Mouse (Mus musculus): ENCODE data around the gene Taf3. TPM values are rescaled to one million over a fixed set of nuclear protein-coding genes. Genes with fewer than 3 reads are reported as not detected.

Taf3 gene
- total and polyA plus RNA-seq, 3 experiments, result 3.1 to 13.4 (median 6.0) TPM

DNA sequence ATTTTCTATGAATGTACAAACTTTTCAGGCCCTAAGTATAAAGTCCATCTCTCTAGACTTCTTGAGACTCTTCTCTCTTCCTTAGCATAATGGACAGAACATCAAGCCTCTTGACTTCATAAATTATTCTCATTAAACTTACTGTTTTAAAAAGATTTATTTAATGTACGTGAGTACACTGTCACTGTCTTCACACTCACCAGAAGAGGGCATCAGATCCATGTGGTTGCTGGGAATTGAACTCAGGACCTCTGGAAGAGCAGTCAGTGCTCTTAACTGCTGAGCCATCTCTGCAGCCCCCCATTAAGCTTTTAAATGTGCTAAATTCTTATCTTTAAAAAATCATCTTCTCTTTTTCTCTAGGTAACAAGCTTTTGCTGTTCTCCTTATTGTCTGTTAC lies 105.4 kb downstream of the Taf3 start:
- peaks cover 0 to 9% of the 10 kb centered on the region in 2 experiments; a peak in 2 of 4 replicates for H3K4me1 ChIP-seq (ENCODE audit: control insufficient read depth in 1 of 2, insufficient read depth in 2 of 2)

DNA sequence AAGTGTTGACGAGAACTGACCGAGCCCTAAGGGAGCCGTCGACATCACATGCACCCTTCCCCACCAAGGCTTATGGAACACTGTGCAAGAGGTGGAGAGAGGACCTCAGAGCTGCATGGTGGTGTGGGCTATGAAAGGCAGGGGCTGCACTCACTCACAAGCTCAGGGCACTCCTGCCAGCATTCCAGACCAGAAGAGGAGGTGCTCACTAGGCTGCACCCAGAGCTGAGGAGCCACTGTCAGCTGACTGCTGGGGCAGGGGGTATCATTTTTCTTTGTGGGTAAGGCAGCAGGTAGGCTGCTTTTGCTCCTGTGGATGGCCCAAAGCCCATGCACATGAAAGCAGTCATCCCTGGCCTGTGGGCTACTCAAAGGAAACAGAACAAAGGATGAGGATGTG lies 109.1 kb downstream of the Taf3 start:
- in situ Hi-C loops (cut with MboI; ENCODE audit: low pct_ligation_motif_present, low pct_unique_long_range_greater_than_20kb, low sequenced_read_pairs), result no loop called here
- no peak for DNase-seq (ENCODE audit: extremely low read depth)
- TF ChIP-seq ZKSCAN1 (IDR thresholded peaks at IDR 0.05; ENCODE audit: borderline replicate concordance, low read depth, low read length) (no peak), JUN (IDR thresholded peaks at IDR 0.05; ENCODE audit: insufficient read depth, low read depth, low read length) (no peak), POLR2AphosphoS2 (IDR thresholded peaks at IDR 0.05; ENCODE audit: low read depth, low read length) (no peak), KAT2A (IDR thresholded peaks at IDR 0.05; ENCODE audit: insufficient replicate concordance, low read length) (no peak), MAX (IDR thresholded peaks at IDR 0.05; ENCODE audit: low read length) (no peak), IRF4 (IDR thresholded peaks at IDR 0.05; ENCODE audit: low read depth, low read length) (no peak), USF2 (conservative IDR thresholded peaks at IDR 0.05; ENCODE audit: low read depth, low read length) (no peak), BHLHE40 (IDR thresholded peaks at IDR 0.05; ENCODE audit: low read depth, low read length) (no peak), UBTF (IDR thresholded peaks at IDR 0.05; ENCODE audit: low read depth, low read length) (no peak), ZC3H11A (IDR thresholded peaks at IDR 0.05; ENCODE audit: low read depth, low read length) (no peak), POLR2A (IDR thresholded peaks at IDR 0.05; ENCODE audit: low read depth, low read length) (no peak), PAX5 (IDR thresholded peaks at IDR 0.05; ENCODE audit: low read length) (no peak), SIN3A (IDR thresholded peaks at IDR 0.05; ENCODE audit: low read length) (no peak), CTCF (conservative IDR thresholded peaks at IDR 0.05 in 1 of 2, IDR thresholded peaks at IDR 0.05 in 1 of 2; ENCODE audit: low read depth in 2 of 2, low read length in 2 of 2) (no peak), ZMIZ1 (IDR thresholded peaks at IDR 0.05; ENCODE audit: low read depth, low read length) (no peak)
- Histone ChIP-seq H3K79me2 (replicated peaks; ENCODE audit: control insufficient read depth, extremely low read depth, insufficient read depth, poor library complexity, severe bottlenecking) (no peaks in the 10 kb centered on the region), H3K4me3 (replicated peaks in 1 of 3; ENCODE audit: low read depth in 2 of 3, low read length in 2 of 3, poor library complexity in 1 of 3) (no peak overlapping the region), H3K27me3 (replicated peaks) (no peaks in the 10 kb centered on the region), H3K9me3 (replicated peaks; ENCODE audit: low read length) (no peaks in the 10 kb centered on the region), H3K9ac (ENCODE audit: insufficient read depth, low read depth) (no peak overlapping the region), H3K4me2 (ENCODE audit: insufficient read depth, low read depth, poor library complexity, severe bottlenecking) (no peak overlapping the region), H3K27ac (ENCODE audit: insufficient read depth, low read depth) (no peak overlapping the region), H3K36me3 (replicated peaks in 1 of 2; ENCODE audit: control insufficient read depth in 1 of 2, insufficient read depth in 1 of 2, low read length in 1 of 2) (peaks cover 9 to 50% of the 10 kb centered on the region in 2 experiments), H3K4me1 (ENCODE audit: control insufficient read depth in 1 of 2, insufficient read depth in 2 of 2) (no peaks in the 10 kb centered on the region)
- dilution Hi-C loops (cut with MboI; ENCODE audit: extremely low pct_ligation_motif_present, extremely low pct_unique_long_range_greater_than_20kb, low sequenced_read_pairs), result no loop called here

More for the DNA sequence above, 105.4 kb downstream of the Taf3 start:
- Histone ChIP-seq H3K79me2 (replicated peaks; ENCODE audit: control insufficient read depth, extremely low read depth, insufficient read depth, poor library complexity, severe bottlenecking) (no peaks in the 10 kb centered on the region), H3K4me3 (replicated peaks in 1 of 3; ENCODE audit: low read depth in 2 of 3, low read length in 2 of 3, poor library complexity in 1 of 3) (no peak overlapping the region), H3K36me3 (replicated peaks in 1 of 2; ENCODE audit: control insufficient read depth in 1 of 2, insufficient read depth in 1 of 2, low read length in 1 of 2) (peaks cover 9 to 53% of the 10 kb centered on the region in 2 experiments), H3K9ac (ENCODE audit: insufficient read depth, low read depth) (no peak overlapping the region), H3K9me3 (replicated peaks; ENCODE audit: low read length) (no peaks in the 10 kb centered on the region), H3K27me3 (replicated peaks) (no peaks in the 10 kb centered on the region), H3K4me2 (ENCODE audit: insufficient read depth, low read depth, poor library complexity, severe bottlenecking) (no peak overlapping the region), H3K27ac (ENCODE audit: insufficient read depth, low read depth) (no peak overlapping the region)
- in situ Hi-C loops (cut with MboI; ENCODE audit: low pct_ligation_motif_present, low pct_unique_long_range_greater_than_20kb, low sequenced_read_pairs), result no loop called here
- dilution Hi-C loops (cut with MboI; ENCODE audit: extremely low pct_ligation_motif_present, extremely low pct_unique_long_range_greater_than_20kb, low sequenced_read_pairs), result no loop called here
- TF ChIP-seq SIN3A (IDR thresholded peaks at IDR 0.05; ENCODE audit: low read length), result no peak
- no peak for TF ChIP-seq PAX5 (IDR thresholded peaks at IDR 0.05; ENCODE audit: low read length)
- TF ChIP-seq CHD2 (IDR thresholded peaks at IDR 0.05; ENCODE audit: low read length), result no peak
- TF ChIP-seq SMC3 (IDR thresholded peaks at IDR 0.05; ENCODE audit: low read depth, low read length), result peak; percentile 32; the same call in 1 of the 2 replicates
- no peak for TF ChIP-seq ELF1 (IDR thresholded peaks at IDR 0.05; ENCODE audit: low read depth, low read length)
- TF ChIP-seq CTCF (conservative IDR thresholded peaks at IDR 0.05 in 1 of 2, IDR thresholded peaks at IDR 0.05 in 1 of 2; ENCODE audit: low read depth in 2 of 2, low read length in 2 of 2), result peak in 1 of 2 experiments; percentile 37; a peak in 2 of 4 replicates
- peak; percentile 31 for TF ChIP-seq RAD21 (IDR thresholded peaks at IDR 0.05; ENCODE audit: low read depth, low read length)
- no peak for TF ChIP-seq BHLHE40 (IDR thresholded peaks at IDR 0.05; ENCODE audit: low read depth, low read length)
- TF ChIP-seq ZC3H11A (IDR thresholded peaks at IDR 0.05; ENCODE audit: low read depth, low read length), result no peak
- no peak for TF ChIP-seq MAX (IDR thresholded peaks at IDR 0.05; ENCODE audit: low read length)
- no peak for DNase-seq (ENCODE audit: extremely low read depth)
